Mouse (Mus musculus) granulocyte monocyte progenitor cell, adult 5-6 weeks (primary cell): ENCODE results near the gene Tmem179b. TPM values are rescaled to one million over a fixed set of nuclear protein-coding genes. Genes with fewer than 3 reads are reported as not detected.

Source experiments
- ATAC-seq: replicated peaks from 2 replicates; pipeline ENCODE4 v1.8.0; 2016; ENCODE audit warnings: mild to moderate bottlenecking, moderate TSS enrichment, inconsistent platforms; ENCODE audit not compliant: poor library complexity, severe bottlenecking
- total RNA-seq, 2 experiments: library from RNA; stranded (forward) in 1 of 2; stranded (reverse) in 1 of 2; fragments of 200-712, 200-1000 nt in 1 of 2; fragments of >200 nt in 1 of 2; fragmentation: Nextera tagmentation in 1 of 2; gene quantifications; 2 replicates each; pipeline ENCODE4 v1.2.3; 2014 to 2017

Tmem179b gene
- total RNA-seq, 2 experiments from 2014 or later: 81.3 to 141 TPM

GRCm38 (mm10) chr19:8788521-8788920 lies 14.3 kb upstream of the Tmem179b start:
- no peak for ATAC-seq

- peak; percentile 99 for ATAC-seq
These were observed 11.9 kb upstream of the Tmem179b start, which contains the start of gene Taf6l for GRCm38 (mm10) chr19:8786008-8786781. Gene Taf6l, minus strand, starts transcription at chr19:8786417.

GRCm38 (mm10) chr19:8774951-8775421 lies 719 bp upstream of the Tmem179b start:
- no peak for ATAC-seq

GRCm38 (mm10) chr19:8773409-8773808 lies 858 bp downstream of the Tmem179b start:
- ATAC-seq: no peak

- ATAC-seq: no peak
These were observed 1.3 kb downstream of the Tmem179b start for GRCm38 (mm10) chr19:8772996-8773395.

GRCm38 (mm10) chr19:8770567-8771270 lies 3.5 kb downstream of the Tmem179b start, which contains the start of gene Tmem223:
Gene Tmem223, plus strand, starts transcription at chr19:8770996.
- peak; percentile 54 for ATAC-seq

- no peak for ATAC-seq
These were observed 8.7 kb downstream of the Tmem179b start for GRCm38 (mm10) chr19:8765562-8765961.

- ATAC-seq: peak; percentile 48; the same call in 1 of the 2 replicates
These were observed 11.0 kb downstream of the Tmem179b start for GRCm38 (mm10) chr19:8763276-8763675.

GRCm38 (mm10) chr19:8760757-8761156 lies 13.5 kb downstream of the Tmem179b start:
- no peak for ATAC-seq

- no peak for ATAC-seq
These were observed 15.4 kb downstream of the Tmem179b start for GRCm38 (mm10) chr19:8758899-8759298.

- no peak for ATAC-seq
These were observed 16.7 kb downstream of the Tmem179b start for GRCm38 (mm10) chr19:8757471-8757998.

- ATAC-seq: peak; percentile 92
These were observed 17.5 kb downstream of the Tmem179b start, which contains the start of gene Nxf1 for GRCm38 (mm10) chr19:8756635-8757387. Gene Nxf1, plus strand, starts transcription at chr19:8757073.

GRCm38 (mm10) chr19:8755652-8756051 lies 18.6 kb downstream of the Tmem179b start:
- no peak for ATAC-seq

- peak; percentile 50 for ATAC-seq
These were observed 26.9 kb downstream of the Tmem179b start for GRCm38 (mm10) chr19:8747368-8747767.

GRCm38 (mm10) chr19:8745382-8745781 lies 28.9 kb downstream of the Tmem179b start:
- ATAC-seq: no peak

GRCm38 (mm10) chr19:8742176-8742575 lies 32.1 kb downstream of the Tmem179b start:
- ATAC-seq: no peak

- peak; percentile 90 for ATAC-seq
These were observed 32.9 kb downstream of the Tmem179b start, which contains the start of gene Stx5a for GRCm38 (mm10) chr19:8741243-8741869. Gene Stx5a, plus strand, starts transcription at chr19:8741413.

- ATAC-seq: no peak
These were observed 33.7 kb downstream of the Tmem179b start, which contains the start of gene 1700092M07Rik for GRCm38 (mm10) chr19:8740603-8741002. Gene 1700092M07Rik, plus strand, starts transcription at chr19:8740718.

- ATAC-seq: no peak
These were observed 34.6 kb downstream of the Tmem179b start for GRCm38 (mm10) chr19:8739646-8740045.

GRCm38 (mm10) chr19:8738911-8739310 lies 35.4 kb downstream of the Tmem179b start:
- ATAC-seq: no peak
